Mouse (Mus musculus) ES-E14 (cell line): ENCODE measurements around the gene Slc41a3. TPM values are rescaled to one million over a fixed set of nuclear protein-coding genes. Genes with fewer than 3 reads are reported as not detected.

Experiments
- DNase-seq: peaks from one replicate; pipeline ENCODE4 v3.0.0-alpha.2; 2013; ENCODE audit warnings: low read depth, low spot score
- H3K27ac ChIP-seq: 2 replicates; pipeline ENCODE4 v1.5.1; 2012; ENCODE audit warnings: low read depth, mild to moderate bottlenecking, low read length, moderate library complexity, mixed read lengths; ENCODE audit not compliant: poor library complexity, insufficient read depth, severe bottlenecking
- H3K36me3 ChIP-seq: 2 replicates; pipeline ENCODE4 v1.6.1; 2012; ENCODE audit warnings: mild to moderate bottlenecking, low read length, moderate library complexity, mixed read lengths; ENCODE audit not compliant: control insufficient read depth, poor library complexity, insufficient read depth, severe bottlenecking
- H3K4me1 ChIP-seq, 2 experiments: fragments of 150-350 bp in 1 of 2; sonication (generic) in 1 of 2; 2 replicates each; pipeline ENCODE4 v1.6.1; 2012; ENCODE audit warnings: low read length in 2 of 2, mild to moderate bottlenecking in 1 of 2, mixed read lengths in 1 of 2; ENCODE audit not compliant: control insufficient read depth in 2 of 2, insufficient read depth in 2 of 2, poor library complexity in 1 of 2
- H3K4me3 ChIP-seq, 2 experiments: fragments of 150-350 bp in 1 of 2; sonication (generic) in 1 of 2; 2 replicates each; pipeline ENCODE4 v1.5.1; 2012; ENCODE audit warnings: low read length in 2 of 2, low read depth in 1 of 2, mild to moderate bottlenecking in 1 of 2, mixed read lengths in 1 of 2; ENCODE audit not compliant: insufficient read depth in 1 of 2, poor library complexity in 1 of 2, severe bottlenecking in 1 of 2
- H3K9ac ChIP-seq: 2 replicates; pipeline ENCODE4 v1.6.1; 2012; ENCODE audit warnings: low read depth, mild to moderate bottlenecking, low read length, mixed read lengths; ENCODE audit not compliant: poor library complexity, insufficient read depth, severe bottlenecking
- H3K9me3 ChIP-seq: fragments of 150-350 bp; sonication (generic); 2 replicates; pipeline ENCODE4 v1.6.1; 2012; ENCODE audit warnings: low read depth, mild to moderate bottlenecking, low read length; ENCODE audit not compliant: control insufficient read depth, insufficient read depth
- CHD2 ChIP-seq: IDR thresholded peaks from 2 replicates; pipeline ENCODE4 v1.6.1; 2014; ENCODE audit warnings: mild to moderate bottlenecking, low read depth, low read length, inconsistent platforms
- HCFC1 ChIP-seq: IDR thresholded peaks from 2 replicates; pipeline ENCODE4 v1.6.1; 2012; ENCODE audit warnings: low read length, inconsistent platforms, borderline replicate concordance; ENCODE audit not compliant: insufficient read depth
- MAFK ChIP-seq: IDR thresholded peaks from 2 replicates; pipeline ENCODE4 v1.6.1; 2014; ENCODE audit warnings: mild to moderate bottlenecking, low read depth, low read length, inconsistent platforms; ENCODE audit not compliant: insufficient read depth
- ZC3H11A ChIP-seq: IDR thresholded peaks from 2 replicates; pipeline ENCODE4 v1.6.1; 2012; ENCODE audit warnings: low read depth, mild to moderate bottlenecking, inconsistent platforms, low read length, borderline replicate concordance
- ZNF384 ChIP-seq: IDR thresholded peaks from 2 replicates; pipeline ENCODE4 v1.6.1; 2012; ENCODE audit warnings: low read depth, low read length, inconsistent platforms
- in situ Hi-C, 2 experiments: fragments of 600-800 bp; cut with MboI; formaldehyde crosslinking; loops; one replicate each; pipeline ENCODE4 v1.15.1; 2025; ENCODE audit warnings: low sequenced_read_pairs in 2 of 2, inconsistent platforms in 1 of 2; ENCODE audit not compliant: unreplicated experiment in 2 of 2
- total RNA-seq: library from RNA; depleted of rRNA; stranded (reverse); fragments of 300-350 nt; gene quantifications from 2 replicates; pipeline ENCODE4 v1.2.3, GENCODE M21; 2012

Slc41a3 gene
- total RNA-seq, 1 experiment, result 3.2 TPM

- no peaks in the 10 kb centered on the region for H3K4me1 ChIP-seq
- in situ Hi-C loops, result no loop called here
- H3K36me3 ChIP-seq, result no peaks in the 10 kb centered on the region
- no peak overlapping the region for H3K4me3 ChIP-seq
- no peak for DNase-seq
- no peak overlapping the region for H3K9ac ChIP-seq
- TF ChIP-seq ZC3H11A (no peak), ZNF384 (no peak), HCFC1 (no peak), CHD2 (no peak), MAFK (no peak)
- H3K9me3 ChIP-seq, result no peaks in the 10 kb centered on the region
- no peak overlapping the region for H3K27ac ChIP-seq
Measured at GRCm38 (mm10) chr6:90618821-90619636, 14.5 kb downstream of the Slc41a3 start.

- Histone ChIP-seq H3K4me1 (peaks cover 0 to under 1% of the 10 kb centered on the region in 2 experiments; a peak in 1 of 4 replicates), H3K27ac (no peak overlapping the region), H3K4me3 (no peak overlapping the region), H3K36me3 (no peaks in the 10 kb centered on the region), H3K9ac (no peak overlapping the region), H3K9me3 (no peaks in the 10 kb centered on the region)
- TF ChIP-seq HCFC1 (no peak), ZNF384 (no peak), MAFK (no peak), CHD2 (no peak), ZC3H11A (no peak)
- no peak for DNase-seq
- in situ Hi-C loops, result no loop called here
Measured at GRCm38 (mm10) chr6:90619936-90620335, 15.4 kb downstream of the Slc41a3 start.

GRCm38 (mm10) chr6:90620791-90621583 is 16.5 kb downstream of the Slc41a3 start:
- no peak for DNase-seq
- no peak overlapping the region for H3K4me3 ChIP-seq
- H3K27ac ChIP-seq, result no peak overlapping the region
- H3K4me1 ChIP-seq, result peaks cover 0 to 2% of the 10 kb centered on the region in 2 experiments; a peak in 1 of 4 replicates
- no peaks in the 10 kb centered on the region for H3K36me3 ChIP-seq
- TF ChIP-seq ZNF384 (no peak), ZC3H11A (no peak), HCFC1 (no peak), MAFK (no peak), CHD2 (no peak)
- in situ Hi-C loops, result no loop called here
- no peaks in the 10 kb centered on the region for H3K9me3 ChIP-seq
- no peak overlapping the region for H3K9ac ChIP-seq

- in situ Hi-C loops, result no loop called here
Measured at GRCm38 (mm10) chr6:90621584-90621890, 17.0 kb downstream of the Slc41a3 start.

More at GRCm38 (mm10) chr6:90621584-90621890, 17.0 kb downstream of the Slc41a3 start:
- H3K27ac ChIP-seq, result no peak overlapping the region
- no peak for TF ChIP-seq HCFC1
- no peak for TF ChIP-seq ZNF384
- TF ChIP-seq ZC3H11A, result no peak
- TF ChIP-seq MAFK, result no peak
- TF ChIP-seq CHD2, result no peak
- H3K36me3 ChIP-seq, result no peaks in the 10 kb centered on the region
- H3K9me3 ChIP-seq, result no peaks in the 10 kb centered on the region
- no peak overlapping the region for H3K4me3 ChIP-seq
- H3K9ac ChIP-seq, result no peak overlapping the region
- peaks cover 0 to 2% of the 10 kb centered on the region in 2 experiments; a peak in 1 of 4 replicates for H3K4me1 ChIP-seq
- no peak for DNase-seq
